Mouse (Mus musculus) E14TG2a.4 (cell line): Measurements from ENCODE around the gene Nr1h4.

Experiments used
- H3K27me3 ChIP-seq: 2 replicates; pipeline ENCODE4 v1.6.1; 2014; ENCODE audit warnings: low read length, control low read depth; ENCODE audit not compliant: insufficient read depth
- H3K36me3 ChIP-seq: 2 replicates; pipeline ENCODE4 v1.6.1; 2014; ENCODE audit warnings: low read length, control low read depth; ENCODE audit not compliant: insufficient read depth
- H3K4me1 ChIP-seq: replicated peaks from 2 replicates; pipeline ENCODE4 v1.6.1; 2014; ENCODE audit warnings: low read depth, low read length, control low read depth
- H3K4me3 ChIP-seq: replicated peaks from 2 replicates; pipeline ENCODE4 v1.5.1; 2014; ENCODE audit warnings: mild to moderate bottlenecking, low read length
- H3K9me3 ChIP-seq: 2 replicates; pipeline ENCODE4 v1.6.1; 2014; ENCODE audit warnings: low read length, control low read depth
- CTCF ChIP-seq: conservative IDR thresholded peaks from 2 replicates; pipeline ENCODE4 v1.5.1; 2014; ENCODE audit warnings: low read length
- NANOG ChIP-seq: IDR thresholded peaks from 2 replicates; pipeline ENCODE4 v1.6.1; 2014; ENCODE audit warnings: borderline replicate concordance, low read length, mixed read lengths
- POU5F1 ChIP-seq: IDR thresholded peaks from 2 replicates; pipeline ENCODE4 v1.6.1; 2014; ENCODE audit warnings: low read length, borderline replicate concordance

Gene Nr1h4

GRCm38 (mm10) chr10:89441961-89442360 is 91.4 kb downstream of the Nr1h4 start:
- TF ChIP-seq CTCF (no peak), POU5F1 (no peak), NANOG (no peak)
- Histone ChIP-seq H3K36me3 (peaks cover 29% of the 10 kb centered on the region), H3K27me3 (peaks cover 13% of the 10 kb centered on the region), H3K4me1 (peaks cover 41% of the 10 kb centered on the region), H3K4me3 (no peak overlapping the region), H3K9me3 (peaks cover 5% of the 10 kb centered on the region; the same call in 1 of the 2 replicates)

- Histone ChIP-seq H3K9me3 (peaks cover 5% of the 10 kb centered on the region; the same call in 1 of the 2 replicates), H3K36me3 (peaks cover 36% of the 10 kb centered on the region), H3K4me1 (peaks cover 56% of the 10 kb centered on the region), H3K27me3 (peaks cover 1% of the 10 kb centered on the region), H3K4me3 (no peak overlapping the region)
- no peak for TF ChIP-seq CTCF
- TF ChIP-seq POU5F1 = no peak
- no peak for TF ChIP-seq NANOG
These were observed 94.0 kb downstream of the Nr1h4 start for GRCm38 (mm10) chr10:89439380-89439779.

GRCm38 (mm10) chr10:89437996-89438395 is 95.4 kb downstream of the Nr1h4 start:
- Histone ChIP-seq H3K27me3 (no peaks in the 10 kb centered on the region), H3K9me3 (peaks cover 5% of the 10 kb centered on the region; the same call in 1 of the 2 replicates), H3K36me3 (peaks cover 42% of the 10 kb centered on the region), H3K4me3 (no peak overlapping the region), H3K4me1 (peaks cover 60% of the 10 kb centered on the region)
- TF ChIP-seq CTCF (no peak), NANOG (no peak), POU5F1 (no peak)

GRCm38 (mm10) chr10:89437472-89437871 is 95.9 kb downstream of the Nr1h4 start:
- TF ChIP-seq CTCF (no peak), POU5F1 (no peak), NANOG (no peak)
- peaks cover 59% of the 10 kb centered on the region for H3K4me1 ChIP-seq
- peaks cover 5% of the 10 kb centered on the region; the same call in 1 of the 2 replicates for H3K9me3 ChIP-seq

GRCm38 (mm10) chr10:89435920-89436319 is 97.5 kb downstream of the Nr1h4 start:
- H3K27me3 ChIP-seq = no peaks in the 10 kb centered on the region
- peaks cover 41% of the 10 kb centered on the region for H3K36me3 ChIP-seq
- TF ChIP-seq NANOG = no peak
- TF ChIP-seq POU5F1 = no peak
- TF ChIP-seq CTCF = no peak
- peaks cover 63% of the 10 kb centered on the region for H3K4me1 ChIP-seq
- no peak overlapping the region for H3K4me3 ChIP-seq
- no peaks in the 10 kb centered on the region for H3K9me3 ChIP-seq

More at GRCm38 (mm10) chr10:89437472-89437871, 95.9 kb downstream of the Nr1h4 start:
- H3K36me3 ChIP-seq = peaks cover 42% of the 10 kb centered on the region
- no peak overlapping the region for H3K4me3 ChIP-seq
- no peaks in the 10 kb centered on the region for H3K27me3 ChIP-seq

- H3K36me3 ChIP-seq = peaks cover 44% of the 10 kb centered on the region
- TF ChIP-seq POU5F1 = no peak
- no peak for TF ChIP-seq CTCF
- H3K9me3 ChIP-seq = no peaks in the 10 kb centered on the region
- H3K4me3 ChIP-seq = no peak overlapping the region
- H3K4me1 ChIP-seq = peaks cover 62% of the 10 kb centered on the region
- H3K27me3 ChIP-seq = no peaks in the 10 kb centered on the region
These were observed 98.0 kb downstream of the Nr1h4 start for GRCm38 (mm10) chr10:89435413-89435812.

- Histone ChIP-seq H3K4me3 (no peak overlapping the region), H3K36me3 (peaks cover 49% of the 10 kb centered on the region), H3K4me1 (peaks cover 58% of the 10 kb centered on the region), H3K9me3 (no peaks in the 10 kb centered on the region), H3K27me3 (no peaks in the 10 kb centered on the region)
- TF ChIP-seq POU5F1 (no peak), CTCF (no peak), NANOG (no peak)
These were observed 98.7 kb downstream of the Nr1h4 start for GRCm38 (mm10) chr10:89434509-89435210.

- no peak for TF ChIP-seq POU5F1
- peaks cover 41% of the 10 kb centered on the region for H3K4me1 ChIP-seq
- no peaks in the 10 kb centered on the region for H3K9me3 ChIP-seq
- H3K4me3 ChIP-seq = no peak overlapping the region
- no peaks in the 10 kb centered on the region for H3K27me3 ChIP-seq
- H3K36me3 ChIP-seq = peaks cover 55% of the 10 kb centered on the region
These were observed 100.6 kb downstream of the Nr1h4 start for GRCm38 (mm10) chr10:89432743-89433142.

GRCm38 (mm10) chr10:89430751-89431150 is 102.6 kb downstream of the Nr1h4 start:
- Histone ChIP-seq H3K4me1 (peaks cover 34% of the 10 kb centered on the region), H3K36me3 (peaks cover 55% of the 10 kb centered on the region), H3K4me3 (no peak overlapping the region), H3K27me3 (no peaks in the 10 kb centered on the region), H3K9me3 (no peaks in the 10 kb centered on the region)
- TF ChIP-seq CTCF = no peak
- no peak for TF ChIP-seq NANOG
- TF ChIP-seq POU5F1 = no peak
